Mouse (Mus musculus): ENCODE measurements around the gene Atp5k.

Atp5k gene

GRCm38 (mm10) chr5:108433804-108434587 lies at the start of gene Atp5k:
Gene Atp5k (minus strand): TSS chr5:108434448.
- in situ Hi-C loops (cut with MboI, MseI), result loop anchor here (10.0 kb wide), 1 partner anchor 221 kb away; no protein-coding TSS in a partner anchor

DNA sequence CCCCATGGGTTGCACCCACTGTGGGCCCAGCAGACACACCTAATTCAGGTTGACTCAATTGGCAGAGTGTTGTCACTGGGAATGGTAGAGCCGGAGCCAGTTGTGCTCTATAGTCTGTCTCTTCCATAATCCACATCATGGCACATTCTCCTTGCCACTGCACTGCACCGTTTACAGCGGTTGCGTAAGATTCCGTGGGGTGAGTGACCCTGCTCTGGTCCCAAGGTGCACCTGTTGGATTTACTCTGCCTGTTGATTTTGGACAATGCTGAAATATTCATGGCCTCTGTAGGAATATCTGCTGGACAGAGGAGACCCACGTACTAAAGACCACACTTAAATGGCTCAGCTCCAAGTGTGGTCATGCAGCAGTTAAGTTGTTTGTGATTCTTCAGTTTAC lies 48.8 kb upstream of the Atp5k start:
- in situ Hi-C loops (cut with MboI, MseI), result no loop called here

DNA sequence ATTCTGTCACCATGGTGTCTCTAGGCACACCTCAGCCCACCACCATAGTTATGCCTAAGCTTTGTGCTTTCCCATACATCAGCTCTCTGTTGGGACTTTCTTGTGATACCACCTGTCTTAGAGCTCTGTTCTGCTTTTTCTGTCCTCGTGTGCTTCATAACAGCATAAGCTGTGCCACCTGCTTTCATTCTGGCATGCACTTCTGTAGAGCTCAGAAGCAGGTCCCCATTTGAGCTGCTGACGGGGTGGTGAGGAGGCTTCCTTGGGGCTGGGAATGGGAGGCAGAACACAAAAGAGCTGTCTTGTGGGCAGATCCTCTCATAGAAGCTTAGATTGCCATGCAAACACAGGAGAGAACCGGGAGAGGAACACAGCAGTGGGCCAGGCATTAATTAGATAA lies 41.7 kb upstream of the Atp5k start:
- in situ Hi-C loops (cut with MboI, MseI), result no loop called here

DNA sequence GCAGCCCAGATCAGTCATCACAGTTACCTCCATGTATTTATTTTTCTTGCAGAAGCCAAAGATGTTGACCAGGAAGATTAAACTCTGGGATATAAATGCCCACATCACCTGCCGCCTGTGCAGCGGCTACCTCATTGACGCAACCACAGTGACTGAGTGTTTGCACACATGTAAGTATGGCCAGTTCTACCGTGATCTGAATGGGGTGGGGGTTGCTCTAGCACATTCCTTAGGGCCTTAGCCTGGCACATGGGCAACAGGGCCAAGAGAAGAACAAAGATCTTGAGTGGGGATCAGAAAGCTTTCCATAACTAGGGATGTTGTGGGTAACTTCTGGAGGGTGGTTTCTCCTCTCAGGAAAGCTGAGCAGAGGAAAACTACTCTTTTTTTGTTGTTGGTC lies 39.5 kb upstream of the Atp5k start:
- in situ Hi-C loops (cut with MboI, MseI), result no loop called here

- in situ Hi-C loops (cut with MboI, MseI), result no loop called here
These were observed 35.4 kb upstream of the Atp5k start for GRCm38 (mm10) chr5:108469617-108470016.

DNA sequence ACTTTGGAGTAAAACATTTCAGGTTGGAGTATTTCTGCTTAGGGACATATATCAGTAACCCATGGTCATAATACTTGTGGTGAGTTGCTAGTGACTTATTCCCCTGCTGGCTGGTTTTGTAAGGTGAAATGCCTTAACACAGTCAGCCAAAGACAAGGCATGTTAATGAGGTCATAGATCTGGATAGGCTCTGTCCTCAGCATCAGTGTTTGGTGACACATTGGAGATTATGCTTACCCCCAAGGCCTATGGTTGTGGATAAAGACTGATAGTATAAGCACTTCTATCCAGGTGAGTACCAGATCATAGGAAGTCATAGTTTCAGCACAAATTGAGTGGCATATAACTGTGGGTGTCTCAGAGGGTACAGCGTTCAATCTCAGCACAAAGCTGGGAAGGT lies 32.4 kb upstream of the Atp5k start:
- in situ Hi-C loops (cut with MboI, MseI), result no loop called here

DNA sequence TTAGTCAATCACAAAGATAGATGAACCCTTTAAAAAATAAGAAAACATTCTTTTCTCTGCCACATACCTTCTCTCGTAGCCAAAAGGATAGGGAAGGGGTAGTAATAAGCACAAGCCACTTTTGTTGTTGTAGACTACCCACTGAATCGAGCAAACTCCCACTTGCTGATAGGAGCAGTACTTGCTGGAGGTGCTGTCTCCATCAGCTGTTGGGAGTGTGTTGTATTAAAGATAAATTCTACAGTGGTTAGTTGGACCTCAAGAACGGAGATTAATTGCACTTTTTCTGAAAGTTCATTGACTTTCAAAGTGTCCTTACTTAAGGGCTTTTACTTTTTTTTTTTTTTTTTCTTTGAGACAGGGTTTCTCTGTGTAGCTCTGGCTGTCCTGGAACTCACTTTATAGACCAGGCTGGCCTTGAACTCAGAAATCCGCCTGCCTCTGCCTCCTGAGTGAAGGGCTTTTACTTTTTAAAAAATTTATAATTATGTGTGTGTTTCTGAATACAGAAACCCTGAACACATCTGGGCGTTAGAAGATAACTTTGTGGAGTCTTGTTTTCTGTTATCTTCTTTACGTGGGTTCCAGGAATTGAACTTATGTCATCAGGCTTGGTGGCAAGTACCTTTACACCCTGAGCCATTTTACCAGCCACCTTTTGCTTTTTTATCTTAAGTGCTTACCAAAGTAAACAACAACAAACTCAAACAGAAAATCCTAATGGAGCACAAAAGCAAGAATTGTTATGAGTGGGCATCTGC lies 31.1 kb upstream of the Atp5k start:
- in situ Hi-C loops (cut with MboI, MseI), result no loop called here

GRCm38 (mm10) chr5:108462446-108462845 lies 28.2 kb upstream of the Atp5k start:
- in situ Hi-C loops (cut with MboI, MseI), result no loop called here

DNA sequence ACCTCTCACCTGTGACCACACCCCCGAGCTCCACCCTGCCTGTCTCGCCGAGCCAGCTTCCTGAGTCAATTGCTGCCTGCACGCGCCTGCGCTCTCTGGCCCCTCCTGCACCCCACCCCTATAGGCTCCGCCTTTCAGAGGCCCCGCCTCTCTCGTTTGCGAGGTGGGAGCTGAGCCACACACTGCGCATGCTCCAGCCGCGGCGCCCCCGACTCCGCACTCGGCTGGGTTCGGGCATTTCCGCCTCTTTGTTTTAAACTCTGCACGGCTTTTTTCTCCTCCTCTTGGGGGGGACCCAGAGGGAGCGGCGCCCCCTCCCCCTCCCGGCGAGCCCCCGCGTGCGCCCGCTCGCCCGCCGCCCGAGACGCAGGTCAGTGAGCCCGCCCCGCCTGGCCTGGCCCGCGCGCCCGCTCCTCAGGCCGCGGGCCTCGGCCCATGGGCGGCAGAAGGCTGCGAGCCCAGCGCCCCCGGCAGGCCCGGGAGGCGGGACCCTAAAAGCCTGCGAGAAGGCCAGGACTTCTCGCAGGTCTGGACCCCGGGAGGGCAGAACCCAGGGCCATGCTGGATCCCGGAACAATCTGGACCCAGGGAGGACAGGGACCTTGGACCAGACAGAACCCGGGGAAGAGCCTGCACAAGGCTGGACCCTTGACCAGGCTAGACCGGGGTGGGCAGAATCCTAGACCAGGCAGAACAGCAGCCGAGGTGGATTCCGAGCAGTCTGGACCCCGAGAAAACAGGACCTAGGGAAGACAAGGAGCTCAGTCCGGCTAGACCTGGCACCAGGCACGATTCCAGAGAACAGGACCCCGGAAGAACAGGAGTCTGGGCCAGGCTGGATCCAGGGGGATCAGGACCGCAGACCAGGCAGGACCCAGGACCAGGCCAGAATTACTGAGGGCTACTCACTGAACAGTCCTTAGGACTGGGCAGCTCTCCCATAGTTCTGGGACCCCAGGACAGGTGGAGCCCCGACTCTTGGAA lies 27.1 kb upstream of the Atp5k start, which contains the start of gene Pcgf3:
TSS of gene Pcgf3 (plus strand) at position 151 of the 984 bp plus-strand sequence.
- in situ Hi-C loops (cut with MboI, MseI), result no loop called here

- in situ Hi-C loops (cut with MboI, MseI), result no loop called here
These were observed 26.2 kb upstream of the Atp5k start for GRCm38 (mm10) chr5:108460461-108460860.

GRCm38 (mm10) chr5:108458706-108459105 lies 24.5 kb upstream of the Atp5k start:
- in situ Hi-C loops (cut with MboI, MseI), result no loop called here

DNA sequence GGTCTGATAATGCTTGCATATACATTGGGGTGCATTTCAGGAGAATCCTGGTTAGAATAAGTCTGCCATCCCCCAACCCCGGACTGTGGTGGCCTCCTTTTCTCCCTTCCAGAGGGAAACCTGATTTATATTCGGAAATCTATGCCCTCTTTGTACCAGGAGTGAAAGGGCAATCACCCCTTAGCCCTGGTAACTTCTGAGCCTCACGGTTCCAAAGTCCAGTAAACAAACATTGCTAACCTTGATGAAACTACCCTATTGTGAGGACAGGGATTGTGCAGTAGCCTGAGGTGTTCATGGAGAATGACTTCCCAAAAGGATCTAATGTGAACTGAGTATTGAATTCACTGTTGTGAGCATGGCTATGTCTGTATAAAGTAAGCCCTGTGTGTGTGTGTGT lies 19.8 kb upstream of the Atp5k start:
- in situ Hi-C loops (cut with MboI, MseI), result no loop called here

DNA sequence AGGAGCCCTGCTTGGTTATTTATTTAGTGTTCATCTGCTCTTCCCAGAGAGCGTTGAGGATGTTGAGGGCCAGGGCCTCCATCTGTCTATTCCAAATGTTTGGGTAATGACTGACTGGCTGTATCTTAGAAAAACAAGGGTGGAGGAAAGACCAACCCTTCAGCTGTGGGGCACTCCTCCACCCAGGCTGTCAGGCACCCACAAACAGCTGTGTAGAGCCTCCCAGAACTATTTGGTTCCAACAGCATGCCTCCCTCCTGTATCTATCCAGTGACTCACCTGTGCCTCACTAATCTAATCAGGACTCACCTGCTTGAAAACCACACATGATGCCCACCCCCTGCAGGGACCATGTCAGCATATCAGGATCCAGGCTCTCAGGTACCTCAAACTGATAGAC lies 18.2 kb upstream of the Atp5k start:
- in situ Hi-C loops (cut with MboI, MseI), result no loop called here

DNA sequence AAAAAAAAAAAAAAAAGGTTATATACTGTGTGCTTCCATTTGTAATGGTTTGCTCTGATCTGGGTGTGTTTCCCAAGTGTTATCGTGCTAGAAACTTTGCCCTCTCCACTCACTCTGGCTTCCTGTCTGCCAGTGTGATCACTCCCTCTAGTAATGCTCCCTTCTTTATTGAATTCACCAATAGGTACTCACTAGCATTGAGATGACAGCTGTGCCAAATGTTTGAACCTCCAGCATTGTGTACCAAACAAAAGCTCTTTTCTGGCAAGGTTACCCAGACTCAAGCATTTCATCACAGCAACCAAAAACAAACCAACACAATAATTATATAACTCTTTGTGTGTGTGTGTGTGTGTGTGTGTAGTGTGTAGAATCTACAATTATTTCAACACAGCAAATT lies 17.4 kb upstream of the Atp5k start:
- in situ Hi-C loops (cut with MboI, MseI), result no loop called here

GRCm38 (mm10) chr5:108450837-108451540 lies 16.7 kb upstream of the Atp5k start:
- in situ Hi-C loops (cut with MboI, MseI), result no loop called here

DNA sequence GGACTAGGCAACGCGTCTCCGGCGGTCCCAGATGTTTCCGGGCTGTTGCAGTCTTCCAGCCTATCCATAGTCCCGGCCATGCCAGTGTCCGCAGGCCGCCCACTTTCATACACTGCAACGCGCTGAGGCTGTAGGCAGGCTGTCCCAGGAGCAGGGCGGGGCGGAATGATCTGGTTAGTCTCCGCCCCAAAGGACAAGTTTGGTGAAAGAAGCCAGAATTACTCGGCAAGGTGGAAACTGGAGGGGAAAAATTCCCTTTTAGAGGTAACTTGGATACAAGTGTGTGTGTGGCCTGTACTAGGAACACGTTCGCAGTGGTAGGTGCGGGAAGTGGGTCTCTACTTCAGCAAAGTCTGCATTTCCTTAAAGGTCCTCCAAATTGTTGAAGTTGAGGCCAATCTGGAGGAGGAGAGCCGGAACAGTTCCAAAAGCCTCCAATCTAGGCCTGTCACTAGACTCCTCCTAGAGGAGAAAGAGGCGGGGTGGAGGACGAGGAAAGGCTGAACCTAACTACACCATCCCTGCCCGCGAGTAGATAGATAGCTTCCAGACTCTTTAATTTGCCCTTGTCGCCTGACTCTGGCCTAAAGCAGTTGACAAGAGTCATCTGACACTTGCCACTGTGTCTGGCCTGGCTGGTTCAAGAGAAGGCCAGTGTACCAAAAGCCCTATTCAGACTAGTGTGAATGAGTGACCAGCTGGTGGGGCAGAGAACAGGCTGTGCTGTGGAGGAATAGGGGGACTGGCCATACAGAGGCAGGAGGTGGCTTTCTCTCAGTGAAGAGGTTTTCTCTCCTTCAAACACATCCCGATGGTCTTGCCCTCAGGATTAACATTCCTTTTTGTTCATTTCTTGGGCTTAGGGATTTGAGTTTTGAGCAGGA lies 14.8 kb upstream of the Atp5k start, which contains the start of gene Mfsd7a:
TSS of gene Mfsd7a (minus strand) at position 107 of the 884 bp plus-strand sequence.
- in situ Hi-C loops (cut with MboI, MseI), result no loop called here

DNA sequence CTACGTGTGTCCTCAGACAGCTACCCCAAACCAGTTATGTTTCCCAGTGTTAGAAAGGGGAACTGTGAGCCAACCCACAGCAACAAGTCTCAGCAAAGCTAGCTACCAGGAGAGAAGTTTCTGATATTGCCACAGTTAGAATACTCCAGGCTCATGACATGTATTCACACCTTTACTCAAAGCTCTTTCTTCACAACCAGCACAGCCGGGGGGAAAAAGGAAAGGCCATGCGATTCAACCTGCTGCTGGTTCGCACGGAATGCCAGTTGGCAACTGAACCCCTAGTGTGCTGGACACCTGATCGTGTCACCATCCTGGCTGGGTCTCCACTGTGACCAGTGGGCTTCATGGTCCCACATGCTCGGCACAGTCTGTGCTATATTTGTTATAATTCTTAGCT lies 13.6 kb upstream of the Atp5k start:
- in situ Hi-C loops (cut with MboI, MseI), result no loop called here

DNA sequence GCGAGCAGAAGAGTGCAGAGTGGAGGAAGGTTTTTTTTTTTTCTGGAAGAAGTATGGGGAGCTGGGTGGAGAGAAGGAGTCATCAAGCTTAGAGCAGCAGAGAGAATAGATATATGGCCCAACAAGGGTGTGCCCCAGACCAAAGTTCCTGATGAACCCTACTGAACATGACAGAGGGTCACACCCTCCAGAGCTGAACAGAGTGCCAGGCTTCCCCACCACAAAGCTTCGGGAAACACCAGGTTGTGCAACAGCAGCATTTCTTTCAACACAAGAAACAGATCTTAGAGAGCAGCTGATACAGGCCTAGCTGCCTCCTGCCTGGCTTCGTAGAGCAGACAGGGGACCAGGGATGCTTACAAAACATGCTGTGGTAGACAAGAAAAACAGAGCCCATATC lies 12.7 kb upstream of the Atp5k start:
- in situ Hi-C loops (cut with MboI, MseI), result no loop called here

- in situ Hi-C loops (cut with MboI, MseI), result loop anchor here (10.0 kb wide), 1 partner anchor 219 kb away; no protein-coding TSS in a partner anchor
These were observed 1.9 kb upstream of the Atp5k start for GRCm38 (mm10) chr5:108436101-108436500.

DNA sequence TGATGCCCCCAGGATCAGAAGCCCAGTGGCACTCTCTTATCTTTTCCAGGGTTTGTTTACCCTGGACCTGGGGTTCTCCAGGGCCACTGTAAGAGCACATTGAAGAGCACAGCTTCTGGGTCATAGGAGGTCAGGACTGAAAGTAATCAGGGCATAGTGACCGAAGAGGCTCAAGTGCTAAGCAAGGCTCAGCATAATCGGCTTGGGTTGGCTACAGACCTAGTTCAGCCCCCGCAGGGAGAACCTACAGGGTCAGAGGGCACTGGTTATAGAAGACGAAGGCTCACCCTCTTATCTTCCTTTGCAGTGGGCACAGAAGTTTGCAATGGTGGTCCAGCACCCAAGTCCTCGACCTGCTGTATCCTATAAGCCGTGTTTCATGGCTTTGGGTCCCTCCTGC lies 3.1 kb downstream of the Atp5k start:
- in situ Hi-C loops (cut with MboI, MseI), result loop anchor here (10.0 kb wide), 1 partner anchor 224 kb away; no protein-coding TSS in a partner anchor
